Mouse (Mus musculus) megakaryocyte progenitor cell, adult 5-6 weeks (primary cell): ENCODE results near the gene Cd164. TPM values are rescaled to one million over a fixed set of nuclear protein-coding genes. Genes with fewer than 3 reads are reported as not detected.

ENCODE experiments used
- ATAC-seq: replicated peaks from 2 replicates; pipeline ENCODE4 v1.8.0; 2016; ENCODE audit warnings: mild to moderate bottlenecking, moderate TSS enrichment, inconsistent platforms; ENCODE audit not compliant: poor library complexity
- total RNA-seq, 2 experiments: library from RNA; stranded (forward) in 1 of 2; stranded (reverse) in 1 of 2; fragments of 157-497, 149-512 nt in 1 of 2; fragments of 200-1000 nt in 1 of 2; gene quantifications; 2 replicates each; pipeline versions ENCODE4 v1.2.3 to v1.2.4; 2015 to 2017

Cd164 gene
- 224 and 232 TPM in 2 replicates for total RNA-seq (2015)
- 115 and 172 TPM in 2 replicates for total RNA-seq (2017)

DNA sequence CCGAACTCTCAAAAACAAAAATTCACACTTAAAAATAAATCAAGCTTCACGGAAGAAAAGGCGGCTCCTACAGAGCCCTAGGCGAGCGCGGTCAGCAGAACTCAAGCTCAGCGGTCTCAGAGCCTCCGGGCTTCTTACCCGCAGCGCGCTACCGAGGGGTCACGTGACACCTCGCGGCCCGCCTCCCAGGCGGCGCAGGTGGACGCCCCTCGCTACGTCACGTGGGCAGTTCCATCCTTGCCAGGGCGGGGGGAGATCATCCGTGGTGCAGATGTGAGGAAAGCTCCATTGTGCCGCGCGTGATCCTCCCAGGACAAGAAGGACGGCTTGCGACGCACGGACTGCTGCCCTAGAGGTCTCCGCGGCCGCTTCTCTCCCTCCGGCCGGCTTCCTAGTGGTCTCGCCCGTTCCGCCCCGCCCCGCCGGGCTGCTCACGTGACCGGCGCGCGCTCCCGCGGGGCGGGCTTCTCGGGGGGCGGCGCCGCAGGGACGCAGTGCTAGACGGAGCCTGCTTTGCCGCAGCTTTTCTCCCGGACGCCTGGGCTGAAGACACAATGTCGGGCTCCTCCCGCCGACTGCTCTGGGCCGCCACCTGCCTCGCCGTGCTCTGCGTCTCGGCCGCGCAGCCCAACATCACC, at the start of gene Cd164:
Gene Cd164, plus strand, starts transcription at position 434 of the 638 bp plus-strand sequence.
- ATAC-seq: peak; percentile 61

DNA sequence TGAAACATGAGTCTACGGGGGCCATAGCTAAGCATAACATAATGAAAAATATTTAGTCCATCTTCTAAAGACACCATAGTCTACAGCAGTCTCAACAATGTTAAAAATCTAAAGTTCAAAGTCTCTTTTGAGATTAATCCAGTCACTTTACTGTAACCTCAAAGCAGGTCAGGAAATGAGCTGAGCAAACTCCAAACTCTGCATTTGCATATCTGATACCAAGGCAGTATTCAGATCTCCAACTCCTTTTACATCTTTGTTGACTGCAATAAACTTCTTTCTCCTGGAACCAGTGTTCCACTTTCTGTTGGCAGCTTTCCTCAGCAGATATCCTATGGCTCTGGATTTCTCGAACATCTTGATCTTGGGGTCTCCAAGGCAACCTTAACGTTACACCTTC, 48.5 kb upstream of the Cd164 start:
- no peak for ATAC-seq

DNA sequence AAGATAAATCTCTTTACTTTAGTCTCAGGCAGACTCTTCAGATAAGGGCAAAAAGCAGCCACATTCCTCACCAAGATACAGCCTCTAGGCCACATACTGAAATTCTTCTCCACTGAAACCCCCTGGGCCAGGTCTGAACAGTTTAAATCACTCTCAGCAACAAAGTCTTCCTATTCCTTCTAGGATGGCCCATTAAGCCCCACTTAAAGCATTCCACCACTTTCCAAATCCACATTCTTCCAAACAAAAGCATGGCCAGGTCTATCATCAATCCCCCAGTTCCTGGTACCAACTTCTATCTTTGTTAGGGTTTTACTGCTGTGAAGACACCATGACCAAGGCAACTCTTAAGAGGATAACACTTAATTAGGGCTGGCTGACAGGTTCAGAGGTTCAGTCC, 46.7 kb upstream of the Cd164 start:
- ATAC-seq: no peak

DNA sequence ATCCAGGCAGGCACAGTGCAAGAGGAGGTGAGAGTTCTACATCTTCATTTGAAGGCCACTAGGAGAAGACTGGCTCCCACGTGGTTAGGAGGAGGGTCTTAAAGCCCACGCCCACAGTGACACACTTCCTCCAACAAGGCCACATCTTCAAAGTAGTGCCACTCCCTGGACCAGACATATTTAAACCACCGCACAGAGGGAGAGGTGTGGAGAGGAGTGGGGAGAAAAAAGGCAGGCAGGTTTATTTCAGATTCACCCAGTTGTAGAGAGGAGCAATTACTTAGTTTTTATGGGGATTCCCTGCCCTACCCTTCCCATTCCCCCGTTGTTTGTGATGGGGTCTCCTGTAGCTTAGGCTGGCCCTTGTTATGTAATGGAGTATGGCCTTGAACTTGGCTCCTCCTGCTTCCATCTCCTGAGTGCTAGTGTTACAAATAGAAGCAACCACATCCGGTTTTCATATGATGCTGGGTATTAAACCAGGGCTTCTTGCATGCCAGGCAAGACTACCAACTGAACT, 46.2 kb upstream of the Cd164 start:
- ATAC-seq: 0 out of 2 replicates have a peak, but pooled peaks have one; percentile 7

DNA sequence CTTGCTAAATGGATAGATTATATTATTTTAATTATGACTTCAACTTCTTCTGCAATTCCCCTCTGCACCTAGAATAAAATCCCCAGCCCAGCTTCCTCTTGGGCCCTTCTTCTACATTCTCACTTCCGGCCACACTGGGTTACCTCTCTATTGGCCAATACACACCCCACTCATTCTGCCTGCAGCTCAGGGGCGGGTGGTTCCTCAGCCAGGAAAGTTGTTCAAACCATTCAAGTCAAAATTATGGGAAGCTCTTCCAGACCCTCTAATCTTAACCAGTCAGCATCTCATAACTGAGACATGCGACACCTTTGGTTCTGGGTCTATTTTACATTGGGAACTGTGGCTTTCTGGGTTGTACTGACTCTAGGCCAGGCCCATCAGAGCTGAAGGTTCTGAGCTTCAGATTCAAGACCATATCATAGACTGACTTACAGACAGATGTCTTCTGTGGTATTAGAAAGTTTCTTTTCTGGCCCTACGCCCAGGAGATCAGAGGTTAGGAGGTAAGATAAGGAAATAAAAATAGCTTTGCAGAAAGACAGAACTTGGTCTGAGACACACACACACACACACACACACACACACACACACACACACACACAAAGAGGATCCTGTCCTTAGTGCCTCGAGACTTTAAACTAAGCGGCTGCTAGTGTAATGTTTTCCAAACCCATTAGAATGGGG, 45.3 kb upstream of the Cd164 start:
- peak; percentile 55 for ATAC-seq

DNA sequence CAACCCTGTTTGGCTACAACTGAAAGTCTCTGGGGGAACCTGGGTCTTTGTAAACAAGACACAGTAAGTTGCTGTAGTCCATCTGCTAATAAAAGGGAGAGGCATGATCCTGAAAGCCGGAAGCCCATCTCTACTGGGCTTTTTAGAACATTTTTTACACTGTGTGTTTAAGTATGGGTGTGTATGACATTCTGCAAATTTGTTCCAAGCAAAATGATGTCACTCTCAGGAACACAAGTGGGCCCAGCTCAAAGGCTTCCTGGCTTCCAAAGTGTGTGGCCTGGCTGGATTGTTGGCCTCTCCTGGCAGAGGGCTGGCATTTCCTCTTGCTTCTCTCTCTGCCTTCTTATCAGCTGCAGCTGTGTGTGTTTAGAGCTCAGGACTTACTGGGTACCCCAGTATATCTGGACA, 44.2 kb upstream of the Cd164 start:
- ATAC-seq: no peak

DNA sequence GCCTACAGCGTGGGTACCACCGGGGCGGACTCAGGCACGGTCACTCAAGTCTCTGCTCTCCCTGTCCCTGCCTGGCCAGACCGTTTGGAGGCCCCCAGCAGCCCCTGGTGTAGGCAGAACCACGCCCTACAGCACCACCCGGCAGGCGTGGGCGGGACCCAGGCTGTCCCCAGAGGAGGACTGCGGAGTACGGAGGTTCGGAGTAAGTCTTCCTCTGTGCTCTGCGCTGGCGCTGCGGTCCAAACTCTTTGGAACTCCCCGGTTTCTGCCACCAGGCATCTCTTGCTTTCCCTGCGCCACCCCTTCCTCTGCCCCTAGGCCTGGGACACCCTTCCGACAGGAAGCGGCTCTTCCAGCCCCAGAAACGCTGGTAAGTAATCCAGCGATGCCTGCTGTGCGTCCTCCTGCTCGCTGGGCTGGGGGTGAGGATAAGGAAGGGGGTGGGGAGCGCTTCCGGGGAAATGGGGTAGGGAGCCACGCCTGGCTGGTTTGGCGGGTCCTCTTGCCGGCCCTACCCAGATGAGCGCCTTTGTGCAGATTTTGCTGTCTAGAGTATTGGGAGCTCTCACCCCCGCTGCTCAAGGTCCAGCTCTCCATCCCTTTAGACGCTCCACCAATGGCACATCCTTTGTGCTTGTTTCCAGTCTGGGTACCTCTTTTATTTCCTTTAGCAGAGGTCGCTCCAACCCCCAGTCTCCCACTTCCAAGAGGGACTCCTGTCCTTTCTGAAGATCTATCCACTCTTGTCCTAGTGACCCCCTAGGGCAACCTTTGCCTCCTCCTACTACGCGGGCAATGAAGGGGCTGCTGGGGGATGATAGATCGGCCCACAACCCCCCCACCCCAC, 42.8 kb upstream of the Cd164 start, which contains the start of gene Mical1:
Gene Mical1, plus strand, starts transcription at position 144 of the 847 bp plus-strand sequence.
- peak; percentile 26 for ATAC-seq

DNA sequence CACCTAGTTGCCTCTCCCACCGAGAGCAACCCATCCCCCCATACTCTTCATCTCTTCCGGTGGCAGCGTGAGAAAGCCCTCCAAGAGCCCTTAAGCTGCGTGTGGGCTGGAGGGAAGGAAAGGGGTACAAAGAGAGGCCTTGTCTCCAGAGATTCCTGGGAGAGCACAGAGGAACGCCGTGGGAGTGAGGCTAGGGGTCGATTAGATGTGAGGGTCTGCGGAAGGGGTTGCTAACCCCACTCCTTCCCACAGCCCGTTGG, 42.3 kb upstream of the Cd164 start:
- no peak for ATAC-seq

DNA sequence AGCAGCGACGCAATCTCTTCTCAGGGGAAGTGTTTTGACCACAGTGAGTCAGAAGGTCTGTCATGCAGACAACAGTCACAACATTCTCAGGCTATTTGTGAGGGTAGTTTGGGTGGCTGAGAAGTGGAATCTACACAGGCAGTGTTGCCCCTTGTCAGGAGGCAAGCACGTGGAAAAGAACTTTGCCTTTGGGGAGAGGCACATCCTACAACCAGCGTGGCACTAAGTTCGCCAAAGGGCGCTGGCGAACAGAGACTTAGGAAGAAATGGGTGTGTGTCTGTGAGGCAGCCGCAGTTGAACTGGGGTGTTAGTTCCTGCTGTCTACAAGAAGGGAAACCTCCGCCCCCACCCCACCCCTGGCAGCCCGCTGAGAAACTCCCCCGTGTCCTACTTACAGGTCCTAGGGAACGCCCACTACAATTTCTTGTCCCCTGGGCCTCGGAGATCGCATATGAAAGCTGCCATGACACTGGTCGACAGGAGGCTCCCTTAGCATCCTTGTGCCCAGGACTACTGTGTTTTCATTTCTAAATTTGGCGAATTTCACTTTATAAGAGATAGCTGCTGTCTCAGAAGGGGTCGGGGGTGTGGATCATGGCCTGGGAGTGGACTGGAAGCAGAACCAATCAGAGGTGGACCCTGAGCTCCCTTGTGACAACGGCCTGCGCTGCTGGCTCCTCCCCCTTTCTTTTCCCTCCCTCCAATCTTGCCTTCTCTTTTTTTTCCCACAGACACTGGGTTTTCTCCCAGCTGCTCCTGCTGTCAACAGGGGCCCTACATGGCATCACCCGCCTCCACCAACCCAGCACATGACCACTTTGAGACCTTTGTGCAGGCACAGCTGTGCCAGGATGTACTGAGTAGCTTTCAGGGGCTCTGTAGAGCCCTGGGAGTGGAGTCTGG, 41.7 kb upstream of the Cd164 start:
- peak; percentile 35 for ATAC-seq

DNA sequence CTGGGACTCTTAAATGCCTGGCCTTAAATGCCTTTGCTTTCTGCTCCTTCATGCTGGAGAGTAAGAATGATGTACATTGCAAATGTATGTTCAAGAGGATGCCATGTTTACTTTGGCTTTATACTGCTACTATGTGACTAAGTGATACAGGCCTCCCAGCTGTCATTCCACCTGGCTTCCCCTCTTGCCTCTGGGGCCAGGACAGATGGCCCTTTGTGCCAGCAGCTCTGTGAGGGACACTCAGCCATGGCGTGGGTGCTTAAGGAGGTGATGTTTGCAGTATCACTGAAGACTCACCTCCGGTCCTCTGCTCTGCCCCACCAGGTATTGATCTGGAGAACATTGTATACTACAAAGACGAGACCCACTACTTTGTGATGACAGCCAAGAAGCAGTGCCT, 39.3 kb upstream of the Cd164 start:
- ATAC-seq: no peak

DNA sequence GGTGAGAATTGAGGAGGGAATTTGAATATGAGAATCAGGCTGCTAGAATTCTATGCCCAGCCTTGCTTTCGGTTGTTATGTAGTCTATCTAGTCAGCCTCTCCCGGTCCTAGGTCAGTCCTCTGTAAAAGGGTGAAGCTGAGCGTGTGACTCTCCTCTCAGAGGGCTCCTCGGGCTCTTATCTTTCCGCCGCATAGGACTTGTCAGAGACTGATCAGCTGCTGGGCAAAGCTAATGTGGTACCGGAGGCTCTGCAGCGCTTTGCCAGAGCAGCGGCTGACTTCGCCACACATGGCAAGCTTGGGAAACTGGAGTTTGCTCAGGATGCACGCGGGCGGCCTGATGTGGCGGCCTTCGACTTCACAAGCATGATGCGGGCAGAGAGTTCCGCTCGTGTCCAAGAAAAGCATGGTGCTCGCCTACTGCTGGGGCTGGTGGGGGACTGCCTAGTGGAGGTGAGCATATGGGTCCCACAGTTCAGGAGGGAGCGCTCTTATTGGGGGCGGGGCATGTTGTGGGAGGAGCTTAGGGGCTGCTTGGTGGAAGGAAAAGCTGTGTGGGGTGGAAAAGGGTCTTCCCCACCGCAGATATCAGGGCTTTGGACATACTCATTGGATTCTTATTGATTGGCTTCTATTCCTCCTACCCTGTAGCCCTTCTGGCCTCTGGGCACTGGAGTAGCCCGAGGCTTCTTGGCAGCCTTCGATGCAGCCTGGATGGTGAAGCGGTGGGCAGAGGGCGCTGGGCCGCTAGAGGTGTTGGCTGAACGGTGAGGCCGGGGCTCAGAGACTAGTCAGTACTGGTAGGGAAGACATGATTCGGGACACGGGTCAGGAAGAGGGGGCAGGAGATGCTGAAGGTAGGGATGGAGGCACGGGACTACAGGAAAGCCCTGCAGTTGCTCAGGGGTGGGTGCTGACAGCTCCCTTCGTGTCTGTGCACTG, 38.0 kb upstream of the Cd164 start:
- peak; percentile 49 for ATAC-seq

DNA sequence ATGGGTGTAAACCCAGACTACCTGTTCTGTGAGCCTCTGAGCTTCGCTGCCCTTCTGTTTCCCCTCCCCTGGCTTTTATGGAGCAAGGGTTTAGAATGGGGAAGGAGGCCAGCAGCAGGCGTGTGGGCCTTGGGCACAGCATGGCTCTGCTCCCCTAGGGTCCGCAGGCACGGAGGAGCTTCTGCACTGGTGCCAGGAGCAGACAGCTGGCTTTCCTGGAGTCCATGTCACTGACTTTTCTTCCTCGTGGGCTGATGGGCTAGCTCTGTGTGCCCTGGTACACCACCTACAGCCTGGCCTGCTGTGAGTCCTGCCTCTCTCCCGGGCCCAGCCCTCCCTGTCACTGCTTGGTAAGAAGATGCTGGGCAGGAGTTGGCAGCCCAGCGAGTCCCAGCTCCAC, 36.8 kb upstream of the Cd164 start:
- no peak for ATAC-seq

DNA sequence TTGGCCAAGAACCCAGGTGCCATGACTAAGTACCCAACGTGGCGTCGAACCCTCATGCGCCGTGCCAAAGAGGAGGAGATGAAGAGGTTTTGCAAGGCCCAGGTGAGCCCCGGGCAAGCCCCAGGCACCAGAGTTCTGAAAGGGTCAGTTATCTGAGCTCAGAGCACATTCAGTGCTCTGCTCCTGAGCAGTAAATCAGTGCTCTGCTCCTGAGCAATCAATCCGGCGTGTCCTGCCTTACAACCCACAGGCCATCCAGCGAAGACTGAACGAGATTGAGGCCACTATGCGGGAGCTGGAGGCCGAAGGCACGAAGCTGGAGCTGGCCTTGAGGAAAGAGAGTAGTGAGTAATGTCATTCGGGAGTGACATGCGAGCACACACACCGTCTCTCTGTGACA, 33.4 kb upstream of the Cd164 start:
- ATAC-seq: no peak

DNA sequence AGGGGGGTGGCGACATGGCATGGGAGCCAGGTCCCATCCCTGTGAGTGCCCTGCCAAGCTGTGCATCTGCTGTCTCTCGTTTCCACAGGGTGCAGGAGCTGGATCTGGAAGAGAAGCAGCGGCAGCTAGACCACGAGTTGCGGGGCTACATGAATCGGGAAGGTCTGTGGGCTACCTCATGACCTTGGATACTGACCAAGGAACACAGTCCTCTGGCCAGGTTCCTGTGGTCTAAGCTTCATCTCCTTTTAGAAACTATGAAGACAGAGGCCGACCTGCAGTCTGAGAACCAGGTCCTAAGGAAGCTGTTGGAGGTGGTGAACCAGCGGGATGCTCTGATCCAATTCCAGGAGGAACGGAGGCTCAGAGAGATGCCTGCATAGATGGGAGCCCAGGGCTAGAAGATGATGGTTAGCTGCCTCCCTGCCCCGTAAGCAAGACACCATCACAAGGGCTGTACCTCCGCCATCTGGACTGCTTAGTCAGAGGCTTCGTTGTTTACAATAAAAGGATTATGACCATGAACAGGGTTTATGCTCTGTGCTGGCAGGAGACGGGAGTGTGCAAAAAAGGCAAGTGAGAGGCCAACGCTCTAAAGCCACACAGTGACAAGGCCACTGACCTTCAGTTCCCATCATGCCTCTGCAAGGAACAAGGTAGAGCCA, 32.6 kb upstream of the Cd164 start:
- ATAC-seq: no peak

DNA sequence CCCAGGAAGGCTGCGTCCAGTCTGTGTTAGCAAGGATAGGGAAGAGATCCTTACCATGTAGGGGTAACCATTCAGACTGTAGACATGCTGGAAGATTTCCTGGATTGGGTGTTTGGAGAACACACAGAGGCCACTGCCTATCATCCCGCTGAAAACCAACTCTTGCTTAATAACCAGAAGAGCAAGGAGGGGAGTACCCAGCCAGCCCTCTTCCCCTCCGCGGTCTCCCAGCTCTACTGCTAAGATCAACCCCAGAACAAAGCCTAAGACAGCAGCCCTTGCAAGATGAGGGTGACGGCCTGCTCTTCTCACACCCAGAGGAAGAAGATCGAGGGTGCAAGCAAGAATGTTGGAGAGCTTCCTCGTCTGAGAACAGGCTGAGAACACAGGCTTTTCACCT, 30.3 kb upstream of the Cd164 start:
- peak; percentile 37 for ATAC-seq

DNA sequence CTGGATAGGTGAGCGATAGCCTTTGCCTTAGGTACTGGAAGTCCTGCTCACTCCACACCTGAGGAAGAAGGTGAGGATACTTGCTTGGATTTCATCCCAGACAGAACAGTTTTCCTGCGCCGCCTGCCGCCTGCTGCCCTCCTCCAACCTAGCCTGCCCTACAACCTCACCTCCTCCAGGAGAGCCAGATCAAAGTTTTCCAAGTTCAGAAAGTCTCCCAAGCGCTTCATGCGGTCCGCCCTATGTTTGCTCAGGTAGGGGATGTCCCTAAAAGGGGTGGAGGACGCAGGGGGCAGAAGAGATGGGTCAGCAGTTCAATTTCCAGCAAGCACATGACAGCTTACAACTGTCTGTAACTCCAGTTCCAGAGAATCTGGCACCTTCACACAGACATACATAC, 29.9 kb upstream of the Cd164 start:
- no peak for ATAC-seq

DNA sequence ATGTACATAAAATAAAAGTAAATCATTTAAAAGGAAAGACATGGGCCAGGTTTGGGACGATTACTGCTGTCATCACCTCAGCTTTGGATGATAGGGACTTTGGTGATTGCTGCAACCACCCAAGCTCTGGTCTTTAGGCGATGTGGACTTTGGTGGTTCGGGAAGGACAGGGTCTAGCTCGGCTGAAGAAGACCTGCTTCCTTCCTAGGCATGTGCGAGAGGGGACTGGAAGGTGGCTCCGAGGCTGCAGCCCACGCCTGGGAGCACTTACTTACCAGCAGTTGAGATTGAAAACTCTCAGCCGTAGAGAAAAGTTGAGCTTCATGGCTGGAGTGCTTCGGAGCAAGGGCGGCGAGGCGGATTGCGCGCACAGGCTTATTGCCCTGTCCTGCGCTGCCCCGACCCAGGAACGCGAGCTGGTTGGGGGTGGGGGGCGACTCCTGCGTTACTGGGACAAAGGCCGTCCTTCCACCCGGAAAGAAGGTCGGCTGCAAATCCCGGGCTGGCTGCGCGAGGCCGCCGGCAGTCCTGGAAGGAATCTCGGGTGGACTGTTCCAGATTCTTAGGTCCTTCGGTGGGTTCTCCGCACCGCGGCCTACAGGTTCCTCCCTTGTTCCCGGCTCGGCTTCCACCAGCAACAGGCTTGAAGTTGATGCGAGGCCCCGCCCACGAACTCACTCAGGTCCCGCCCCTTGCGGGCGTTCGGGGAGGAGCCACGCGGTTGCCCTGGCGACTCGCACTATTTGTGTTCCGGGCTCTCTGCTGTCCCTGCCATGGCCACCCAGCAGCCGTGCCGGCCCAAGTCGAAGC, 29.3 kb upstream of the Cd164 start, which contains the start of the genes Smpd2 and Ppil6:
Gene Smpd2, minus strand, starts transcription at position 662 of the 810 bp plus-strand sequence.
Gene Ppil6, plus strand, starts transcription at position 732 of the 810 bp plus-strand sequence.
- peak; percentile 96 for ATAC-seq

DNA sequence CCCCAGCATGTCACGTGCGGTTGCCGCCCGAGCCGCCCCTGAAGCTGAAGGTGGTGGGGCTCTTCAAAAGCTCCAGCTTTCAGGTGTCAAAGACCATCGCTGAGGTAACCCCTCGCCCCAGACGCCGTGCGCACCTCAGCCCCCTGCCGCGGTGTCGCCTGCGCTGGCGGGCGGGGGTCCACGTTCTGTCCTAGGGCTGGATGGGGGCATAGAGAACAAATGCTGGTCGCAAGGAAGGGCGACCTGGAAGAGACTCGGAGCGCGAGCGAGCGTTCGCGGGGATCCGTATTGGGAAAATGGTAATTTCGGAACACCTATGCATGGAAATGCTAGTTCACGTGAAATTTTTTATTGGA, 28.7 kb upstream of the Cd164 start:
- no peak for ATAC-seq
